22 mouse cellular contexts compared by ENCODE assay signal in genomic region chr7:98840771-98841170, GRCm38 (mm10). TPM values are rescaled to one million over a fixed set of nuclear protein-coding genes. Genes with fewer than 3 reads are reported as not detected.
DNase-seq lines count a peak whose midpoint lies in the region; ATAC-seq and TF ChIP-seq lines count a peak whose summit lies in the region.
"Had no signal": no experiment of that assay in that cellular context is flagged by ENCODE, and none has a peak within 500 bp of the region (broad histone marks: within the 10 kb centered on the region; RNA-seq: fewer than 3 reads in every experiment).

No protein-coding gene starts in this region.

- no peak for ATAC-seq in heart, embryonic 13.5 days (ENCODE audit: extremely low read depth, insufficient number of reproducible peaks, low FRiP score, low TSS enrichment)
- ATAC-seq in kidney, postnatal 0 days (replicated peaks; ENCODE audit: low FRiP score, low read depth): no peak
- no peak for ATAC-seq in embryonic facial prominence, embryonic 15.5 days (ENCODE audit: insufficient number of reproducible peaks, low FRiP score, low TSS enrichment, low read depth)
- no peak for ATAC-seq in limb, embryonic 15.5 days (ENCODE audit: insufficient number of reproducible peaks, low FRiP score, low TSS enrichment, low read depth)
- ATAC-seq: intestine, embryonic 15.5 days had no signal

- intact Hi-C loops in heart, postnatal 14 days (cut with DNase I): no loop called here

- WGBS in heart, embryonic 13.5 days: 39% methylated on average over 3 of the region's 3 CpGs
- WGBS in kidney, postnatal 0 days: 66% methylated on average over 3 of the region's 3 CpGs
- 63% methylated on average over 3 of the region's 3 CpGs for WGBS in embryonic facial prominence, embryonic 15.5 days
- 54% methylated on average over 3 of the region's 3 CpGs for WGBS in limb, embryonic 15.5 days

- no peak for TF ChIP-seq CTCF in kidney, postnatal 0 days (IDR thresholded peaks at IDR 0.05; ENCODE audit: low read depth)

- peak overlapping the region; percentile 67 for H3K4me3 ChIP-seq in heart, embryonic 13.5 days
- no peak overlapping the region for H3K4me3 ChIP-seq in kidney, postnatal 0 days (replicated peaks; ENCODE audit: low read depth, low read length)
- no peak overlapping the region for H3K4me3 ChIP-seq in embryonic facial prominence, embryonic 15.5 days (replicated peaks)
- peak overlapping the region; percentile 63 for H3K4me3 ChIP-seq in limb, embryonic 15.5 days
- H3K4me3 ChIP-seq: forebrain, embryonic 12.5 days; intestine, embryonic 15.5 days; left cerebral cortex, adult 2 months; megakaryocyte, embryonic 14.5 days had no signal

- 0 out of 2 replicates have a peak overlapping the region, but pooled peaks have one; percentile 14 for H3K9ac ChIP-seq in heart, embryonic 13.5 days
- H3K9ac ChIP-seq in kidney, postnatal 0 days (ENCODE audit: low read depth, low read length): 0 out of 2 replicates have a peak overlapping the region, but pooled peaks have one; percentile 31
- H3K9ac ChIP-seq in embryonic facial prominence, embryonic 15.5 days: no peak overlapping the region
- H3K9ac ChIP-seq in limb, embryonic 15.5 days: no peak overlapping the region
- H3K9ac ChIP-seq: forebrain, embryonic 12.5 days; hindbrain, embryonic 14.5 days; intestine, embryonic 15.5 days had no signal

- no peaks in the 10 kb centered on the region for H3K36me3 ChIP-seq in heart, embryonic 13.5 days
- no peaks in the 10 kb centered on the region for H3K36me3 ChIP-seq in kidney, postnatal 0 days (ENCODE audit: insufficient read depth, low read length)
- no peaks in the 10 kb centered on the region for H3K36me3 ChIP-seq in embryonic facial prominence, embryonic 15.5 days
- H3K36me3 ChIP-seq in limb, embryonic 15.5 days: no peaks in the 10 kb centered on the region
- H3K36me3 ChIP-seq: forebrain, embryonic 12.5 days; intestine, embryonic 15.5 days had no signal

- no peak overlapping the region for H3K27ac ChIP-seq in heart, embryonic 13.5 days (replicated peaks)
- no peak overlapping the region for H3K27ac ChIP-seq in kidney, postnatal 0 days
- H3K27ac ChIP-seq in embryonic facial prominence, embryonic 15.5 days (replicated peaks): no peak overlapping the region
- no peak overlapping the region for H3K27ac ChIP-seq in limb, embryonic 15.5 days
- H3K27ac ChIP-seq: forebrain, embryonic 12.5 days; hindbrain, embryonic 14.5 days; intestine, embryonic 15.5 days; left cerebral cortex, adult 2 months had no signal

- peaks cover 84% of the 10 kb centered on the region for H3K4me1 ChIP-seq in heart, embryonic 13.5 days
- H3K4me1 ChIP-seq in kidney, postnatal 0 days (replicated peaks; ENCODE audit: insufficient read depth, low read length): peaks cover 14% of the 10 kb centered on the region
- H3K4me1 ChIP-seq in embryonic facial prominence, embryonic 15.5 days: peaks cover 75% of the 10 kb centered on the region
- peaks cover 80% of the 10 kb centered on the region for H3K4me1 ChIP-seq in limb, embryonic 15.5 days

- peak overlapping the region; percentile 97 for H3K4me2 ChIP-seq in heart, embryonic 13.5 days
- peak overlapping the region; percentile 97; the same call in 1 of the 2 replicates for H3K4me2 ChIP-seq in kidney, postnatal 0 days (ENCODE audit: low read length)
- peak overlapping the region; percentile 97 for H3K4me2 ChIP-seq in embryonic facial prominence, embryonic 15.5 days (replicated peaks)
- H3K4me2 ChIP-seq in limb, embryonic 15.5 days: peak overlapping the region; percentile 96; the same call in 1 of the 2 replicates
- H3K4me2 ChIP-seq: forebrain, embryonic 12.5 days; hindbrain, embryonic 14.5 days; intestine, embryonic 15.5 days had no signal

- H3K27me3 ChIP-seq in heart, embryonic 13.5 days (replicated peaks): peaks cover 19% of the 10 kb centered on the region
- H3K27me3 ChIP-seq in kidney, postnatal 0 days (ENCODE audit: insufficient read depth, low read length): peaks cover 10% of the 10 kb centered on the region; the same call in 1 of the 2 replicates
- H3K27me3 ChIP-seq in embryonic facial prominence, embryonic 15.5 days: peaks cover 39% of the 10 kb centered on the region
- peaks cover 61% of the 10 kb centered on the region for H3K27me3 ChIP-seq in limb, embryonic 15.5 days

- no peak for DNase-seq in heart, postnatal 14 days
- no peak for DNase-seq in kidney, postnatal 0 days (ENCODE audit: low spot score)
- no peak for DNase-seq in kidney, adult 18-20 months
- DNase-seq in right cerebral cortex, postnatal 25 days: no peak
- no peak for DNase-seq in T-cell, adult 2 months (ENCODE audit: low spot score)
- DNase-seq: adrenal gland, postnatal 10 days; cerebellum, adult 9-10 months; gastrocnemius, postnatal 10 days; kidney, postnatal 36 days; liver; lung, postnatal 10 days; midbrain, embryonic 14.5 days; spleen, adult 18-20 months; thymus, postnatal 36 days had no signal

- no peaks in the 10 kb centered on the region for H3K9me3 ChIP-seq in heart, embryonic 13.5 days
- H3K9me3 ChIP-seq in kidney, postnatal 0 days (replicated peaks; ENCODE audit: low read length): no peaks in the 10 kb centered on the region
- no peaks in the 10 kb centered on the region for H3K9me3 ChIP-seq in embryonic facial prominence, embryonic 15.5 days (replicated peaks)
- no peaks in the 10 kb centered on the region for H3K9me3 ChIP-seq in limb, embryonic 15.5 days
- H3K9me3 ChIP-seq: forebrain, embryonic 12.5 days; intestine, embryonic 15.5 days; megakaryocyte, embryonic 14.5 days had no signal

RNA-seq across cellular contexts. Expression of gene Wnt11, which starts 5.9 kb away (rescaled TPM):
- 15.8 and 17.4 TPM in 2 replicates for polyA plus RNA-seq in heart, embryonic 13.5 days (2015; fragmentation: Nextera tagmentation; extraction: Ambion mirVana)
- 1 to 10 TPM; 2.7 to 3.7 TPM for total RNA-seq in heart, postnatal 14 days (2021)
- polyA plus RNA-seq in kidney, postnatal 0 days (2015; fragmentation: Nextera tagmentation; extraction: Ambion mirVana): 41.5 and 46.9 TPM in 2 replicates
- polyA plus RNA-seq in embryonic facial prominence, embryonic 15.5 days (2015; fragmentation: Nextera tagmentation; extraction: Ambion mirVana): 23.3 and 26.7 TPM in 2 replicates
- 23.2 and 29.1 TPM in 2 replicates for polyA plus RNA-seq in limb, embryonic 15.5 days (2015; fragmentation: Nextera tagmentation; extraction: Ambion mirVana)

Comparison
In these comparisons a context has a peak if more than half of its experiments do, and no peak if none do; other contexts are left out.
1. H3K4me3 ChIP-seq: peak in heart, embryonic 13.5 days (single experiment) and limb, embryonic 15.5 days (single experiment); none in kidney, postnatal 0 days (single experiment) and embryonic facial prominence, embryonic 15.5 days (single experiment).
2. H3K9ac ChIP-seq: peak in heart, embryonic 13.5 days (single experiment) and kidney, postnatal 0 days (single experiment); none in embryonic facial prominence, embryonic 15.5 days (single experiment) and limb, embryonic 15.5 days (single experiment).
3. Peak in every context shown above with its lines, with median percentiles within 50 percentile points of each other: H3K4me2 ChIP-seq.